Comparison of ENCODE assay signal across 8 mouse cellular contexts in genomic region chr19:6399285-6400095, GRCm38 (mm10). TPM values are rescaled to one million over a fixed set of nuclear protein-coding genes. Genes with fewer than 3 reads are reported as not detected.
DNase-seq lines count a peak whose midpoint lies in the region; ATAC-seq and TF ChIP-seq lines count a peak whose summit lies in the region.

Gene Rasgrp2 (plus strand): TSS chr19:6399340.

- H3K9ac ChIP-seq in ES-E14 (ENCODE audit: insufficient read depth, low read depth, low read length, poor library complexity, severe bottlenecking) = peak within 1 kb of the TSS; percentile 67
- peak within 1 kb of the TSS; percentile 73 for H3K9ac ChIP-seq in lung, embryonic 16.5 days (ENCODE audit: low read length)

- H3K4me1 ChIP-seq in ES-E14 (ENCODE audit: control insufficient read depth in 2 of 2, insufficient read depth in 2 of 2, low read length in 2 of 2, poor library complexity in 1 of 2) = peaks cover 1 to 33% of the 10 kb centered on the region in 2 experiments; a peak in 3 of 4 replicates
- H3K4me1 ChIP-seq in lung, embryonic 16.5 days (replicated peaks; ENCODE audit: control insufficient read depth, insufficient read depth, low read length) = peaks cover 26% of the 10 kb centered on the region
- H3K4me1 ChIP-seq in olfactory bulb, adult 2 months (ENCODE audit: control insufficient read depth, insufficient read depth, low read length) = peaks cover 50% of the 10 kb centered on the region

- H3K4me2 ChIP-seq in lung, embryonic 16.5 days (ENCODE audit: low read depth, low read length) = peak within 1 kb of the TSS; percentile 100

- no peak for TF ChIP-seq POLR2A in olfactory bulb, adult 2 months (IDR thresholded peaks at IDR 0.05; ENCODE audit: insufficient read depth, low read depth, low read length)

- in situ Hi-C loops in ES-E14 (cut with MboI; ENCODE audit: low sequenced_read_pairs in 2 of 2, unreplicated experiment in 2 of 2) = no loop called here

- ATAC-seq in erythroblast, adult 5-6 weeks (replicated peaks; ENCODE audit: low FRiP score, poor library complexity, severe bottlenecking) = no peak
- peak; percentile 31 for ATAC-seq in lung, embryonic 16.5 days (ENCODE audit: low read depth)

- H3K27me3 ChIP-seq in lung, embryonic 16.5 days (ENCODE audit: control insufficient read depth, insufficient read depth, low read depth, low read length) = peaks cover 12% of the 10 kb centered on the region

- DNase-seq in B cell, adult 2 months = peak; percentile 86 to 87
- no peak for DNase-seq in ES-E14 (ENCODE audit: low read depth, low spot score)
- DNase-seq in heart, postnatal 10 days = peak; percentile 74 to 80
- DNase-seq in kidney, postnatal 36 days = peak; percentile 77 to 82
- no peak for DNase-seq in right cerebral cortex, postnatal 25 days

- H3K27ac ChIP-seq in ES-E14 (ENCODE audit: insufficient read depth, low read depth, low read length, poor library complexity, severe bottlenecking) = peak within 1 kb of the TSS; percentile 82
- H3K27ac ChIP-seq in lung, embryonic 16.5 days (ENCODE audit: low read length) = peak within 1 kb of the TSS; percentile 74
- H3K27ac ChIP-seq in olfactory bulb, adult 2 months (ENCODE audit: insufficient read depth, low read depth, low read length) = peak within 1 kb of the TSS; percentile 9; the same call in 1 of the 2 replicates

- under 1% methylated on average over 64 of the region's 87 CpGs for WGBS in lung, embryonic 16.5 days
- 1% methylated on average over 82 of the region's 87 CpGs for WGBS in olfactory bulb, adult 2 months

- intact Hi-C loops in heart, postnatal 10 days (cut with DNase I) = loop anchor here (2.0 kb wide), 1 partner anchor 35 kb away; no protein-coding TSS in a partner anchor

- H3K36me3 ChIP-seq in ES-E14 (ENCODE audit: control insufficient read depth, insufficient read depth, low read length, poor library complexity, severe bottlenecking) = 0 out of 2 replicates have a peak, but pooled peaks cover 3% of the 10 kb centered on the region
- H3K36me3 ChIP-seq in lung, embryonic 16.5 days (ENCODE audit: control insufficient read depth, insufficient read depth, low read length) = no peaks in the 10 kb centered on the region

- peak within 1 kb of the TSS; percentile 74 to 84 for H3K4me3 ChIP-seq in ES-E14 (ENCODE audit: insufficient read depth in 1 of 2, low read depth in 1 of 2, low read length in 2 of 2, poor library complexity in 1 of 2, severe bottlenecking in 1 of 2)
- peak within 1 kb of the TSS; percentile 73 for H3K4me3 ChIP-seq in lung, embryonic 16.5 days (ENCODE audit: low read length)
- peak within 1 kb of the TSS; percentile 64 for H3K4me3 ChIP-seq in olfactory bulb, adult 2 months (ENCODE audit: insufficient read depth, low read depth, low read length)

- no peaks in the 10 kb centered on the region for H3K9me3 ChIP-seq in ES-E14 (ENCODE audit: control insufficient read depth, insufficient read depth, low read depth, low read length)
- H3K9me3 ChIP-seq in lung, embryonic 16.5 days (ENCODE audit: control insufficient read depth, low read length) = no peaks in the 10 kb centered on the region

- TF ChIP-seq CTCF in olfactory bulb, adult 2 months (IDR thresholded peaks at IDR 0.05; ENCODE audit: insufficient read depth, low read depth, low read length) = no peak

TF ChIP-seq in ES-E14, 5 proteins besides CTCF, POLR2A, EP300 and RAD21:
- TF ChIP-seq ZNF384 (IDR thresholded peaks at IDR 0.05; ENCODE audit: low read depth, low read length) (no peak), CHD2 (IDR thresholded peaks at IDR 0.05; ENCODE audit: low read depth, low read length) (no peak), HCFC1 (IDR thresholded peaks at IDR 0.05; ENCODE audit: borderline replicate concordance, insufficient read depth, low read length) (no peak), ZC3H11A (IDR thresholded peaks at IDR 0.05; ENCODE audit: borderline replicate concordance, low read depth, low read length) (no peak), MAFK (IDR thresholded peaks at IDR 0.05; ENCODE audit: insufficient read depth, low read depth, low read length) (no peak)

RNA-seq across cellular contexts. Expression of gene Rasgrp2, which starts in this region (rescaled TPM):
- 81.7 and 139 TPM in 2 replicates for total RNA-seq in ES-E14 (2012; rRNA removed)
- total RNA-seq in erythroblast, adult 5-6 weeks (2015; ENCODE audit: low replicate concordance) = 55.4 and 90.1 TPM in 2 replicates
- total RNA-seq in erythroblast, adult 5-6 weeks (2017; ENCODE audit: low replicate concordance) = 31.9 and 39.0 TPM in 2 replicates
- 10 to 100 TPM; 50.7 to 60.2 TPM for total RNA-seq in heart, postnatal 10 days (2021)
- 93.7 and 111 TPM in 2 replicates for polyA plus RNA-seq in lung, embryonic 16.5 days (2015; fragmentation: Nextera tagmentation; extraction: Ambion mirVana)
- polyA plus RNA-seq in olfactory bulb, adult 2 months (2012; ENCODE audit: insufficient read depth, insufficient read length, low replicate concordance, missing spikeins) = 282 TPM in 1 of 2 replicates, not detected in the other

Comparison
In these comparisons a context has a peak if more than half of its experiments do, and no peak if none do; other contexts are left out.
1. DNase-seq: peak in B cell, adult 2 months (2 of 2), heart, postnatal 10 days (2 of 2) and kidney, postnatal 36 days (2 of 2); none in ES-E14 (single experiment) and right cerebral cortex, postnatal 25 days (single experiment).
2. H3K27ac ChIP-seq: peak in every context shown above with its lines; median percentile 82 in ES-E14; 74 in lung, embryonic 16.5 days; 9 in olfactory bulb, adult 2 months.
3. Peak in every context shown above with its lines, with median percentiles within 50 percentile points of each other: H3K4me3 ChIP-seq.